Mouse (Mus musculus) embryonic facial prominence, embryonic 14.5 days (tissue): Measurements from ENCODE around the gene Gprc5c. TPM values are rescaled to one million over a fixed set of nuclear protein-coding genes. Genes with fewer than 3 reads are reported as not detected.
A peak's percentile ranks its signal among the peaks of the same experiment; 100 is the strongest.

Experiments
- ATAC-seq: fragments of 200-750 bp; cut with Nextera tagmentation; 2 replicates; pipeline ENCODE4 v1.8.0; 2017; ENCODE audit warnings: low read depth, moderate number of reproducible peaks, moderate TSS enrichment
- DNase-seq: peaks from one replicate; pipeline ENCODE4 v3.0.0-alpha.2; 2015; ENCODE audit warnings: low spot score
- H3K27ac ChIP-seq: fragments of 300-500 bp; sonication (generic); replicated peaks from 2 replicates; pipeline ENCODE4 v1.5.1; 2014; ENCODE audit warnings: low read depth, mild to moderate bottlenecking, low read length, moderate library complexity
- H3K27me3 ChIP-seq: fragments of 300-500 bp; sonication (generic); replicated peaks from 2 replicates; pipeline ENCODE4 v1.6.1; 2014; ENCODE audit warnings: low read length; ENCODE audit not compliant: control insufficient read depth, insufficient read depth
- H3K36me3 ChIP-seq: fragments of 300-500 bp; sonication (generic); 2 replicates; pipeline ENCODE4 v1.6.1; 2014; ENCODE audit warnings: low read length, mixed read lengths; ENCODE audit not compliant: control insufficient read depth, insufficient read depth
- H3K4me1 ChIP-seq: fragments of 300-500 bp; sonication (generic); 2 replicates; pipeline ENCODE4 v1.6.1; 2014; ENCODE audit warnings: antibody characterized with exemption, low read length; ENCODE audit not compliant: control insufficient read depth, insufficient read depth
- H3K4me2 ChIP-seq: fragments of 300-500 bp; sonication (generic); 2 replicates; pipeline ENCODE4 v1.6.1; 2014; ENCODE audit warnings: low read depth, mild to moderate bottlenecking, low read length, moderate library complexity, mixed read lengths
- H3K4me3 ChIP-seq: fragments of 300-500 bp; sonication (generic); 2 replicates; pipeline ENCODE4 v1.5.1; 2014; ENCODE audit warnings: low read depth, mild to moderate bottlenecking, low read length
- H3K9ac ChIP-seq: fragments of 300-500 bp; sonication (generic); 2 replicates; pipeline ENCODE4 v1.6.1; 2014; ENCODE audit warnings: low read depth, mild to moderate bottlenecking, low read length, moderate library complexity, mixed read lengths
- H3K9me3 ChIP-seq: fragments of 300-500 bp; sonication (generic); 2 replicates; pipeline ENCODE4 v1.6.1; 2016; ENCODE audit warnings: low read length; ENCODE audit not compliant: control insufficient read depth
- WGBS: fragments of 180-500 bp; shearing (Covaris S2); extraction: QIAGEN DNeasy Blood & Tissue Kit; methylation state at CpG from one replicate; pipeline ENCODE4 v1.1.7; 2014; 5-methylcytosine and 5-hydroxymethylcytosine counted together
- polyA plus RNA-seq: library from polyadenylated mRNA; unstranded; fragments of >200 nt; fragmentation: Nextera tagmentation; extraction: Ambion mirVana; gene quantifications from 2 replicates; pipeline ENCODE4 v1.2.1, GENCODE M21; 2014

Gprc5c gene
- polyA plus RNA-seq, 1 experiment from 2014 or later = 40.3 TPM

DNA sequence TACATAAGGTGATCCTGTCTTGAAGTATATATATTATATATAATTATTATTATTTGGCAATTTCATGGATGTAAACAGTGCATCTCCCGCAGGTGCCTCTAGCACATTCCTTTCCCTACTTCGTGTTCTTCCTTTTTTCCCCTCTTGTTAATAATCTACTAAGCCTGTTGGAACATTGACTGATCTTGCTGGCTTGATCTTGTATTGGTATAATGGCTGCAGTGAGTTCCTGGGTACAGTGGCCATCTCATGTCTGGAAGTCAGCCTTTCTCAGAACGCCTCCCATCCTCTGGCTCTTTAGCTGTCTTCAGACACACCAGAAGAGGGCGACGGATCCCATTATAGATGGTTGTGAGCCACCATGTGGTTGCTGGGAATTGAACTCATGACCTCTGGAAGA, 5.2 kb downstream of the Gprc5c start:
- H3K4me1 ChIP-seq = peaks cover 10% of the 10 kb centered on the region
- no peak for ATAC-seq

DNA sequence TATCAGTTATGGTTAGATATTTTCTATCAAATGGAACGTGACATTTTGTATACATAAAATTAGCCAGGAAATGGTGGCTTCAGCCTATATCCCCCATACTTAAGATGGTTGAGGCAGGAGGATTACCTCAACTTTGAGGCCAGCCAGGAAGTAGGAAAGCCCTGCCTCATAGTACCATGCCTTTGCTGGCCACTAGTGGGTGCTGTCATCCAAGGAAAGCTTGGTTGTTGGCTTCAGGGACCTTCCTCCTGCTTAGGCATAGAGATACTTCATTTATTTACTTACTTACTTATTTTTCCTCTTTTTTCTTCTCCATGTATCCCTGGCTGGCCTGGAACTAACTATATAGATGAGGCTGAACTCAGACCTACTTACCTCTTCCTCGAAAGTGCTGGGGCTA, 7.7 kb downstream of the Gprc5c start:
- Histone ChIP-seq H3K4me3 (no peak overlapping the region), H3K4me2 (no peak overlapping the region), H3K27ac (no peak overlapping the region), H3K27me3 (no peaks in the 10 kb centered on the region), H3K36me3 (peaks cover 4% of the 10 kb centered on the region; the same call in 1 of the 2 replicates), H3K4me1 (peaks cover 2% of the 10 kb centered on the region; the same call in 1 of the 2 replicates), H3K9ac (no peak overlapping the region), H3K9me3 (no peaks in the 10 kb centered on the region)
- DNase-seq (no peak), ATAC-seq (no peak)
- WGBS = 98% methylated on average over 2 of the region's 2 CpGs

More for the DNA sequence above, 5.2 kb downstream of the Gprc5c start:
- 92% methylated on average over 5 of the region's 5 CpGs for WGBS
- Histone ChIP-seq H3K27ac (no peak overlapping the region), H3K36me3 (no peaks in the 10 kb centered on the region), H3K4me3 (no peak overlapping the region), H3K9me3 (no peaks in the 10 kb centered on the region), H3K9ac (no peak overlapping the region), H3K27me3 (no peaks in the 10 kb centered on the region), H3K4me2 (no peak overlapping the region)
- DNase-seq = no peak

DNA sequence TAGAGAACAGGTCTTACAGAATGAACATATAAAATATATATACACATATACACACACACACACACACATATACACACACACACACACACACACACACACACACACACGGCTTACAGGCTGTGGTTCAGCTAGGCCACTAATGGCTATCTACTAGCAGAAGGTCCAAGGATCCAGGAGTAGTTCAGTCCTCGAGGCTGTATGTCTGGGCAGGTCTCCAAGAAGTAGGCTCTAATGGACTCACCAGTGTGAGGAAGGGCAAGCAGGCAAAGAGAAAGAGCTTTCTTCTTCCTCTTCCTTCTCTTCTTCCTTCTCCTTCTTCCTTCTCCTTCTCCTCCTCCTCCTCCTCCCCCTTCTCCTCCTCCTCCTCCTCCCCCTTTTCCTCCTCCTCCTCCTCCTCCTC, 10.1 kb downstream of the Gprc5c start:
- Histone ChIP-seq H3K4me1 (0 out of 2 replicates have a peak, but pooled peaks cover 2% of the 10 kb centered on the region), H3K9me3 (no peaks in the 10 kb centered on the region), H3K4me3 (no peak overlapping the region), H3K9ac (no peak overlapping the region), H3K36me3 (peaks cover 20% of the 10 kb centered on the region; the same call in 1 of the 2 replicates), H3K27me3 (no peaks in the 10 kb centered on the region), H3K4me2 (no peak overlapping the region), H3K27ac (no peak overlapping the region)
- ATAC-seq (no peak), DNase-seq (no peak)
- WGBS = 70% methylated on average over 2 of the region's 2 CpGs

- Histone ChIP-seq H3K27me3 (no peaks in the 10 kb centered on the region), H3K36me3 (peaks cover 35% of the 10 kb centered on the region; the same call in 1 of the 2 replicates), H3K4me2 (no peak overlapping the region), H3K9me3 (no peaks in the 10 kb centered on the region), H3K27ac (no peak overlapping the region), H3K9ac (no peak overlapping the region), H3K4me1 (peaks cover 13% of the 10 kb centered on the region), H3K4me3 (no peak overlapping the region)
- DNase-seq = no peak
- no peak for ATAC-seq
- 92% methylated on average over 3 of the region's 3 CpGs for WGBS
Observed at GRCm38 (mm10) chr11:114862687-114863086, 11.7 kb downstream of the Gprc5c start.

- WGBS = 96% methylated on average over 21 of the region's 21 CpGs
- H3K36me3 ChIP-seq = peaks cover 47% of the 10 kb centered on the region; the same call in 1 of the 2 replicates
- no peak for ATAC-seq
Observed at GRCm38 (mm10) chr11:114863918-114864420, 13.0 kb downstream of the Gprc5c start.

GRCm38 (mm10) chr11:114865999-114866398, 15.0 kb downstream of the Gprc5c start:
- Histone ChIP-seq H3K9ac (no peak overlapping the region), H3K4me2 (no peak overlapping the region), H3K27me3 (no peaks in the 10 kb centered on the region), H3K4me1 (peaks cover 13% of the 10 kb centered on the region), H3K9me3 (no peaks in the 10 kb centered on the region), H3K27ac (no peak overlapping the region), H3K4me3 (no peak overlapping the region), H3K36me3 (peaks cover 65% of the 10 kb centered on the region)
- 65% methylated on average over 5 of the region's 5 CpGs for WGBS
- ATAC-seq = no peak
- no peak for DNase-seq

More at GRCm38 (mm10) chr11:114863918-114864420, 13.0 kb downstream of the Gprc5c start:
- Histone ChIP-seq H3K4me3 (no peak overlapping the region), H3K27me3 (no peaks in the 10 kb centered on the region), H3K9me3 (no peaks in the 10 kb centered on the region), H3K4me2 (no peak overlapping the region), H3K27ac (no peak overlapping the region), H3K9ac (no peak overlapping the region), H3K4me1 (peaks cover 13% of the 10 kb centered on the region)
- DNase-seq = no peak

DNA sequence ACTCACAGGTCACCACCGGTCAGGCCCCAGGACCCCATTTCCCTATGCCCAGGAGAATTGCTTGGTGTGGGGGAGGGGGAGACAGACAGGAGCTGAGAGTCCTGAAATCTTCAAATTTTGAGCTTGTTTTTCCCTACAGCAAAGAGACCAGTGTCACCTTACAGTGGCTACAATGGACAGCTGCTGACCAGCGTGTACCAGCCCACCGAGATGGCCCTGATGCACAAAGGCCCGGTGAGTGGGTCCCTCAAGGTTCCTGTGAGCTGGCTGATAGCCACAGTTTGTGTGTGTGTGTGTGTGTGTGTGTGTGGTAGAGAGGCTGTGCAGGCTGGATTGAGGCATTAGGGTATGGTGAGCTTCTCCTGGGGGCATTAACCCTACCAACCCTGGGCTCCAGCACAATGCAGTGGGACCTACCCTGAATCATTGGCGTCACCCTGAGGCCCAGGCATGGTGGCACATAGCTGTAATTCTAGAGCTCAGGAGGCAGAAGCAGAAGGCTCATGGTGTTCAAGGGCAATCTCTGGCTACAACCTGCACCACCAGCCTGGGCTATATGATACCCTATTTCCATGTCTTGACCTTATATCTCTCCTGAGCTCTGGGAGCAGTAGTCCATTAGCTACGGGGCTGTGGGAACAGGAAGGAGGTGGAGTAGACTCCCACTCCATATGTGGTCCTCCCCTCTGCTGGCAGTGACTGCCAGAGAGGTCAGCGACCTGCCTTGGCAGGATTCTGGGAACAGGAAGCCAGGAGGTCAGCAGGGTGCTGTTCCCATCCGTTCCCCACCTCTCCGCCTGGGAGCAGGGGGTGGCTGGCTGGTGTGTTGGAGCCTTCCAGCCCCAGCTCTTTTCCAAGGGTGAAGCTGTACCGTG, 15.8 kb downstream of the Gprc5c start:
- Histone ChIP-seq H3K9ac (0 out of 2 replicates have a peak overlapping the region, but pooled peaks have one; percentile 11), H3K4me1 (peaks cover 13% of the 10 kb centered on the region), H3K4me3 (no peak overlapping the region), H3K9me3 (no peaks in the 10 kb centered on the region), H3K27me3 (no peaks in the 10 kb centered on the region), H3K27ac (no peak overlapping the region), H3K36me3 (peaks cover 72% of the 10 kb centered on the region), H3K4me2 (no peak overlapping the region)
- DNase-seq (peak; percentile 17), ATAC-seq (no peak)
- WGBS = 40% methylated on average over 9 of the region's 10 CpGs

GRCm38 (mm10) chr11:114867361-114868235, 16.6 kb downstream of the Gprc5c start:
- DNase-seq (no peak), ATAC-seq (no peak)
- Histone ChIP-seq H3K9me3 (no peaks in the 10 kb centered on the region), H3K36me3 (peaks cover 72% of the 10 kb centered on the region), H3K9ac (0 out of 2 replicates have a peak overlapping the region, but pooled peaks have one; percentile 11), H3K4me1 (peaks cover 16% of the 10 kb centered on the region), H3K4me3 (no peak overlapping the region), H3K27ac (no peak overlapping the region), H3K4me2 (no peak overlapping the region), H3K27me3 (no peaks in the 10 kb centered on the region)
- 64% methylated on average over 11 of the region's 11 CpGs for WGBS
